Mouse (Mus musculus): ENCODE data around the gene Srgap1. TPM values are rescaled to one million over a fixed set of nuclear protein-coding genes. Genes with fewer than 3 reads are reported as not detected.

Gene Srgap1
- polyA plus RNA-seq, 1 experiment from 2014 or later, result 6.9 TPM

DNA sequence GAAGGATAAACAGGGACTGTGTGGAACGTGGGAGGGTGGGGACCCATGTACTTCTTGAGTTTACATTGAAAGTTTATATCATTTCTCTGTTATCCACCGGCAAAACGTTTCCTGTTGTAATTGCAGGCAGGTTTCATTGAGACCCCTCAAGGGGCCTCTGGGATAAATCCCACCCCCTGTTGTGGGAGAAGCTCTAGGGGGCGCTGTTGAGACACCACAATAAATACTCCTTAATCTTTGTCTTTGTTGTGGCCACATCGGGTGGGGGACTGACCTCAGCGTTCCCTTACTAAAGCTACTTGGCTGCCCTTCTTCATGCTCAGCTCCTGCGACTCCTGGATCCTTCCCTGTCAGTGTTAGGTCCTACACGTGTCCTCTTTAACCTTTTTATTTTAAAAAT, 288.0 kb downstream of the Srgap1 start:
- no peaks in the 10 kb centered on the region for H3K9me3 ChIP-seq
- H3K36me3 ChIP-seq (replicated peaks), result no peaks in the 10 kb centered on the region
- no peak for DNase-seq (ENCODE audit: extremely low spot score, low spot score)
- 52% methylated on average over 8 of the region's 8 CpGs for WGBS
- no peaks in the 10 kb centered on the region for H3K4me1 ChIP-seq
- H3K27me3 ChIP-seq (ENCODE audit: poor library complexity, severe bottlenecking), result no peaks in the 10 kb centered on the region
- no peak overlapping the region for H3K27ac ChIP-seq
- H3K4me3 ChIP-seq, result no peak overlapping the region

DNA sequence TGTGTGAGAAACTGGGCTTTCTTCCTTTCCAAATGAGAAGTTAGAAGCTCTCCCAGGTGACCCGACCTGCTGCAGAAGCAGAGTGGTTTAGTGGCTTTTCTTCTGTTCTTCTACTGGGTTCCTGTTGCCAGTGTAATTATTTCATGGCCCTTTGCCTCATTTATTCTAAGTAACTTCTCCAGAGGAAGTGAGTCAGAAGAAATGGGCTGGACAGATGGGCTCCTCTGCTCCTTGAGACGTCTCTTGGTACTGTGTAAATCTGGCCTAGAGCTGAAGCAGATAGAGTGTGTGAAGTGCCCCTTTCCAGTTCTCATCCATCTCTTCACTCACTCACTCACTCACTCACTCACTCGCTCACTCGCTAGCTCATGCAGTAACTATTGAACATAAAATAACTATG, 290.4 kb downstream of the Srgap1 start:
- H3K36me3 ChIP-seq (replicated peaks), result peaks cover 11% of the 10 kb centered on the region
- H3K27me3 ChIP-seq (ENCODE audit: poor library complexity, severe bottlenecking), result no peaks in the 10 kb centered on the region
- WGBS, result 86% methylated on average over 4 of the region's 4 CpGs
- H3K27ac ChIP-seq, result no peak overlapping the region
- no peak overlapping the region for H3K4me3 ChIP-seq
- no peaks in the 10 kb centered on the region for H3K9me3 ChIP-seq
- no peak for DNase-seq (ENCODE audit: extremely low spot score, low spot score)
- no peaks in the 10 kb centered on the region for H3K4me1 ChIP-seq

DNA sequence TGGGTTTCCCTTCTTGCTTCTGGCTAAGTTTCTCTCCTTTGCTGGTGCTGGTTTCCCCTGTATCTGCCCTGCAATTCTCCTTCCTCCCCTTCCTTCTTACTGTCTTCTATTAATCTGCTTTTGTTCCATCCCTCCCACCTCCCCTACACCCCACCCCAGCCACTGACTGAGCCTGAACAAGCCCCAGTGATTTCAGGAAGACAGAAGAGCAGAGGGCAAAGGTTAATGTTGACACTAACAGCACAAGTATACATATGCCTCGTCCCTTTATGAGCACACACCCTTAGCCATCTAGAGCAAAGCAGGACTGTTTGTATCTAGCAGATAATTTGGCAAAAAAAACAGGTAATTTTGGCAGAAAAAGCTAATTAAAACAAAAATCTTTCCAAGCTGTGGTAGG, 291.3 kb downstream of the Srgap1 start:
- H3K27ac ChIP-seq, result no peak overlapping the region
- WGBS, result 47% methylated on average over 1 of the region's 1 CpGs
- DNase-seq (ENCODE audit: extremely low spot score, low spot score), result no peak
- peaks cover 20% of the 10 kb centered on the region for H3K36me3 ChIP-seq (replicated peaks)
- no peaks in the 10 kb centered on the region for H3K4me1 ChIP-seq
- no peak overlapping the region for H3K4me3 ChIP-seq
- H3K9me3 ChIP-seq, result no peaks in the 10 kb centered on the region
- H3K27me3 ChIP-seq (ENCODE audit: poor library complexity, severe bottlenecking), result no peaks in the 10 kb centered on the region

DNA sequence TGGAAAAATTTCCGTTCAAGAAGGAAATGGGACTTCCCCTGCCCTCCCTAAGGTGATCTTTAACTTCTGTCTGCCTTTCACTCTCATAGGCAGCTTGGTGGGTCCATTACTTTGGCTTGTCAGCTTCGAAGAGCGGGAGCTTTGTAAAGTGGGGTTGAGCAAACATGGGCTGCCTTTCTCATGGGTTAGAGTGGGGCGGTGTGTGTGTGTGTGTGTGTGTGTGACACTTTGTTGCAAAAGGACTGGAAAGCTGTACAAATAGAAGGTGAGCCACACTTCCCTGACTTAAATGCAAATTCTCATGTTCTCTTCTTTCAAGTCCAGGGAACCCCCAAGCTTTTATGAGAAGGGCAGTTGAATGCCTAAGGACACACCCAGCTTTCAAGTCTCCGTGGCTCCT, 292.9 kb downstream of the Srgap1 start:
- Histone ChIP-seq H3K4me3 (no peak overlapping the region), H3K4me1 (no peaks in the 10 kb centered on the region), H3K36me3 (replicated peaks) (peaks cover 36% of the 10 kb centered on the region), H3K9me3 (no peaks in the 10 kb centered on the region; the same call in 1 of the 2 replicates), H3K27ac (no peak overlapping the region), H3K27me3 (ENCODE audit: poor library complexity, severe bottlenecking) (no peaks in the 10 kb centered on the region)
- 88% methylated on average over 5 of the region's 5 CpGs for WGBS
- DNase-seq (ENCODE audit: extremely low spot score, low spot score), result no peak

DNA sequence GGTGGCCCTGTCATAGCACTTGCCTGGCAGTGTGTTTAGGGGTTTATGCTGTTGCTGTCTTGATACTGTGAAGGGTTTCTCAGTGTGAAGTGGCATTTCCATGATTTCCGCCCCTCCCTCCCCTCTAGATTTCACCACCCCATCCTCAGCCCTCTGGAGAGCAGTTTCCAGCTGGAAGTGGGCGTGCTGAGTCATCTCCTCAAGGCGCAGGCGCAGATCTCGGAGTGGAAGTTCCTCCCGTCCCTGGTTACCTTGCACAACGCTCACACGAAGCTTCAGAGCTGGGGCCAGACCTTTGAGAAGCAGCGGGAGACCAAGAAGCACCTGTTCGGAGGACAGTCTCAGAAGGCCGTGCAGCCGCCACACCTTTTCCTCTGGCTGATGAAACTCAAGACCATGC, 296.9 kb downstream of the Srgap1 start:
- no peak for DNase-seq (ENCODE audit: extremely low spot score, low spot score)
- Histone ChIP-seq H3K36me3 (replicated peaks) (peaks cover 76% of the 10 kb centered on the region), H3K27me3 (ENCODE audit: poor library complexity, severe bottlenecking) (no peaks in the 10 kb centered on the region), H3K4me3 (no peak overlapping the region), H3K9me3 (no peaks in the 10 kb centered on the region; the same call in 1 of the 2 replicates), H3K4me1 (no peaks in the 10 kb centered on the region), H3K27ac (no peak overlapping the region)
- 94% methylated on average over 12 of the region's 12 CpGs for WGBS

DNA sequence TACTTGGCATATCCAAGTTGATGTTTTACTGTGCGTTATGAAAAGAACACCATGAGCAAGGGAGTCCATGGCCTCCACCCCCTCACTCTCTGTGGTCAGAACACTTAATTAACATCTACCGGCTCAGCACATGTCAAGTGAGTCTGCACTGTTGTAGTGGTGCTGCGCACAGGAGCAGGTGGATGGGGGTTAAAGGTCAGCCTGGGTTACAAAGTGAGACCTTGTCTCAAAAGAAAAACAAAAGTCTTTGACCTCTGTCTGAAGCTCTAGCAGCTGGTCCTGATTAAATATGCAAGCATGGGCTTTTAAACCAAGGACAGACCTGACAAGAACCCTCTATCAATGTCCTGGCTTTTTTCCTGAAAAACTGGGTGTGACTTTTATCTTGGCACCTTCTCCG, 304.8 kb downstream of the Srgap1 start:
- no peaks in the 10 kb centered on the region for H3K9me3 ChIP-seq
- H3K27ac ChIP-seq, result no peak overlapping the region
- no peak overlapping the region for H3K4me3 ChIP-seq
- 57% methylated on average over 4 of the region's 4 CpGs for WGBS
- H3K4me1 ChIP-seq, result peaks cover 26% of the 10 kb centered on the region
- DNase-seq (ENCODE audit: extremely low spot score, low spot score), result no peak
- peaks cover 32% of the 10 kb centered on the region for H3K36me3 ChIP-seq (replicated peaks)
- no peaks in the 10 kb centered on the region for H3K27me3 ChIP-seq (ENCODE audit: poor library complexity, severe bottlenecking)

DNA sequence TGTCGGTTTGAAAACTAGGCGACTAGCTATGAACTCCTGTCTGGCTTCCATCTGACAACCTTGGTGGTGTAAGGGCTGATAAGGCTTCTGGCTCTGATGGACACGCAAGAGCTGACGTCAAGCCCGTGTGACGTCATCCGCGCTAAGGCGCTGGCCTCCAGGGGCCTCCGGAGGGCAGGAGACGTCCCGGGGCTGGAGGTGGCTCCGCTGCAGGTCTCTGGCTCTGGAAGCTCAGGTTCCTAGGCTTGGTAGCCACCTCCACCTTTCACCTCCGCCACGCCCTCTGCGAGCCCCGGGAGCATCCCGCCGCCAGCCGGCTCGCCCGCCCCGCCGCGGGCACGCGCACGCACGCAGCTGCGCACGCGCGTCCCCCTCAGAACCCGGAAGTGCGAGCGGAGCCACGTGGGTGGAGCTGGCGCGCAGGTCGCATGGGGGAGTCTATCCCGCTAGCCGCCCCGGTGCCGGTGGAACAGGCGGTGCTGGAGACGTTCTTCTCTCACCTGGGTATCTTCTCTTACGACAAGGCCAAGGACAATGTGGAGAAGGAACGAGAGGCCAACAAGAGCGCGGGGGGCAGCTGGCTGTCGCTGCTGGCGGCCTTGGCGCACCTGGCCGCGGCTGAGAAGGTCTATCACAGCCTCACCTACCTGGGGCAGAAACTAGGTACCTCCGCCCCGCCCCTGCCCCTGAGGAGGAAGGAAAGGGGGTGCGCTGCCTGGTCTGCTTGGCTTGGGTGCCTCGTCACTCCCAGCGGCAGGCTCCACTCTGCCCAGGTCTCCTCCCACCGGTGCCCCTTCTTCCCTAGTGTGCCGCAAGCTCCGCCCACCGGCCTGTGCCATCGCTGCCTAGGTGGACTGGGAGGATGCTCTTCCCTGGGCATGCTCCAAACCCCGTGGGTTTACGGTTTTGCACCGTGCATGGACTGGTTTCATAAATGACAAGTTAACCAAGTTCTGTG, 307.3 kb downstream of the Srgap1 start, which contains the start of gene BC048403:
Gene BC048403, plus strand, starts transcription at position 390 of the 958 bp plus-strand sequence.
- Histone ChIP-seq H3K4me1 (peaks cover 26% of the 10 kb centered on the region), H3K27me3 (ENCODE audit: poor library complexity, severe bottlenecking) (no peaks in the 10 kb centered on the region), H3K9me3 (no peaks in the 10 kb centered on the region), H3K4me3 (peak within 1 kb of the TSS; percentile 86), H3K36me3 (replicated peaks) (peaks cover 6% of the 10 kb centered on the region), H3K27ac (peak within 1 kb of the TSS; percentile 94)
- under 1% methylated on average over 68 of the region's 68 CpGs for WGBS
- DNase-seq (ENCODE audit: extremely low spot score, low spot score), result peak; percentile 87

DNA sequence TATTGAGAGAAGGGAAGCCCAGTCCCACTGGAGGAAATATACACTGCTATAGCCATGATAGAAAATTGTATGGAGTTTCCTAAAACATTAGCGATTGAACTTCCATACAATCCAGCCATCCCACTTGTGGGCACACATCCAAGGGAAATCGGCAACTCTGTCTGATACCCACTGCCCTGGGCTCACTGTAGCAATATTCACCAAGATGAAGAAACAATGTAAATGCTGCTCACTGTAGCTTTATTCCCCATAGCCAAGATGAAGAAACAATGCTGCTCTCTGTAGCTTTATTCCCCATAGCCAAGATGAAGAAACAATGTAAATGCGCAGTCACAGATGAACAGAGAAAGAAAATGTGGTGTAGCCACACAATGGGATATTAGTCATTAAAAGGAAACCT, 309.9 kb downstream of the Srgap1 start:
- no peaks in the 10 kb centered on the region for H3K36me3 ChIP-seq (replicated peaks)
- WGBS, result 91% methylated on average over 3 of the region's 3 CpGs
- H3K9me3 ChIP-seq, result no peaks in the 10 kb centered on the region
- no peaks in the 10 kb centered on the region for H3K27me3 ChIP-seq (ENCODE audit: poor library complexity, severe bottlenecking)
- no peak overlapping the region for H3K27ac ChIP-seq
- DNase-seq (ENCODE audit: extremely low spot score, low spot score), result no peak
- H3K4me1 ChIP-seq, result peaks cover 22% of the 10 kb centered on the region
- no peak overlapping the region for H3K4me3 ChIP-seq

DNA sequence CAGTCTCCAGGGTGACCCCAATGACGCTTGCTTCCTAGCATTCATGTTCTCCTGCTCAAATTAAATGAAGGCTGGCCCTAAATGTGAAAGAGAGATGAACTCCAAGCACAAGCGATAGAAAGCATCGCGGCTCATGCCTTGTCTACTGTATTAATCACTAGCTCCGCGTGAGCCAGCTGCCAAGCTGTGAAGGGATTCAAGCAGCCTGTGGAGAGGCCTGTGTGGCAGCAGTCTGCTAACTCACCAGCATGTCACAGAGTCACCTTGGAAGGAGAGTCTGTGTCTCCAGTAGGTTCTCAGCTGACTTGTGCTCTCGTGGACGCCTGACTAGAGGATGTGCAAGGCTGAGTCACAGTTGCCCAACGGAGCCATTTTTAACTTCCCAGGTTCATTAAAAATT, 314.6 kb downstream of the Srgap1 start:
- no peak for DNase-seq (ENCODE audit: extremely low spot score, low spot score)
- no peaks in the 10 kb centered on the region for H3K36me3 ChIP-seq (replicated peaks)
- 92% methylated on average over 9 of the region's 9 CpGs for WGBS
- H3K27me3 ChIP-seq (ENCODE audit: poor library complexity, severe bottlenecking), result no peaks in the 10 kb centered on the region
- no peak overlapping the region for H3K4me3 ChIP-seq
- H3K27ac ChIP-seq, result no peak overlapping the region
- H3K4me1 ChIP-seq, result no peaks in the 10 kb centered on the region
- no peaks in the 10 kb centered on the region; the same call in 1 of the 2 replicates for H3K9me3 ChIP-seq

DNA sequence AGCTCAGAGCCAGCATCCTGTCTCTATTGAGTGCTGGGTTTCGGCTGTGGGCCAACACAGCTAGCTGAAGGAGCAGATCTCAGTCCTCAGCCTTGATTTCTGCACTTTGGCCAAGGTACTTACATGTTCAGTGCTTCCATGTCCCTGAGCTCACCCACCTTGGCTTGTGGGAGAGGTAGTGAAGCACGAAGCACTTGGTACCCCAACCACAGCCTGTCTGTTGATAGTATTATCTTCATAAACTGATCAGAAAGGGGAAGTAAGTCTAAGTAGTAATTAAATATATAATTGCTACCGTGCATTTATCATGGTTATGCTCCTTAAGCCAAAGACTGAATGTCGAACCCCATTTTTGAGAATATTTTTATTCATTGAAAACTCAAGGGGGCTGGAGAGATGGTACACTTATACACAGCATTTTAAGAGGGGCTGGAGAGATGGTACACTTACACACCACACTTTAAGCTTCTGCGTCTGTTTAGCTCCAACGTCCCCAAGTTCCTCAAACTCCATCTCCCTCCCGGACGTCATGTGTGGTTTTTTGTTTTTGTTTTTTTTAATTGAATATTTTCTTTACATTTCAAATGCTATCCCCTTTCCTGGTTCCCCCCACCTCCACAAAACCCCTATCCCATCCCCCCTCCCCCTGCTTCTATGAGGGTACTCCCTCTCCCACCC, 315.9 kb downstream of the Srgap1 start:
- 89% methylated on average over 8 of the region's 8 CpGs for WGBS
- Histone ChIP-seq H3K4me3 (no peak overlapping the region), H3K36me3 (replicated peaks) (no peaks in the 10 kb centered on the region), H3K27ac (no peak overlapping the region), H3K4me1 (no peaks in the 10 kb centered on the region), H3K27me3 (ENCODE audit: poor library complexity, severe bottlenecking) (no peaks in the 10 kb centered on the region), H3K9me3 (no peaks in the 10 kb centered on the region; the same call in 1 of the 2 replicates)
- no peak for DNase-seq (ENCODE audit: extremely low spot score, low spot score)

Other genes with a start within 250 kb of the Srgap1 start
- 36.8 and 37.0 TPM in 2 replicates for gene Rxylt1, start 50.1 kb upstream of the Srgap1 start, polyA plus RNA-seq (2016; fragmentation: Nextera tagmentation; extraction: Ambion mirVana)